Mouse (Mus musculus) small intestine, adult 2 months (tissue): ENCODE measurements around the gene Dis3. TPM values are rescaled to one million over a fixed set of nuclear protein-coding genes. Genes with fewer than 3 reads are reported as not detected.
"Not testable (repeated sequence)": the region's sequence is repeated elsewhere in the genome, so short reads cannot be mapped to it uniquely, and the experiment has no call there.

Experiments used
- H3K27ac ChIP-seq: fragments of 200-500 bp; 2 replicates; pipeline ENCODE4 v1.5.1; 2012; ENCODE audit warnings: low read depth, low read length, control low read depth, inconsistent platforms; ENCODE audit not compliant: insufficient read depth
- H3K27me3 ChIP-seq: fragments of 200-500 bp; 2 replicates; pipeline ENCODE4 v1.6.1; 2012; ENCODE audit warnings: mild to moderate bottlenecking, moderate library complexity, low read length, inconsistent platforms; ENCODE audit not compliant: control insufficient read depth, insufficient read depth
- H3K36me3 ChIP-seq: fragments of 200-500 bp; 2 replicates; pipeline ENCODE4 v1.6.1; 2012; ENCODE audit warnings: mild to moderate bottlenecking, low read length, control low read depth, inconsistent platforms; ENCODE audit not compliant: control insufficient read depth, insufficient read depth
- H3K4me1 ChIP-seq: fragments of 200-500 bp; 2 replicates; pipeline ENCODE4 v1.6.1; 2012; ENCODE audit warnings: low read length, inconsistent platforms, mixed read lengths; ENCODE audit not compliant: control insufficient read depth, insufficient read depth, insufficient read length
- H3K4me3 ChIP-seq: fragments of 200-500 bp; 2 replicates; pipeline ENCODE4 v1.5.1; 2012; ENCODE audit warnings: low read depth, mild to moderate bottlenecking, control low read depth, inconsistent platforms, low read length, moderate library complexity
- CTCF ChIP-seq: fragments of 200-500 bp; IDR thresholded peaks from 2 replicates; pipeline ENCODE4 v1.5.1; 2012; ENCODE audit warnings: low read depth, mild to moderate bottlenecking, control low read depth, inconsistent platforms, low read length, moderate library complexity, mixed read lengths; ENCODE audit not compliant: insufficient replicate concordance, insufficient read length; ENCODE audit errors: extremely low read depth
- POLR2A ChIP-seq: fragments of 200-500 bp; IDR thresholded peaks from 2 replicates; pipeline ENCODE4 v1.6.1; 2012; ENCODE audit warnings: low read depth, mild to moderate bottlenecking, control low read depth, inconsistent platforms, low read length, moderate library complexity
- WGBS: fragments of 180-500 bp; shearing (Covaris S2); methylation state at CpG from one replicate; pipeline ENCODE4 v1.1.7; 2018; 5-methylcytosine and 5-hydroxymethylcytosine counted together
- polyA plus RNA-seq: library from polyadenylated mRNA; depleted of rRNA; stranded (reverse); fragments of >200 nt; gene quantifications from 2 replicates; pipeline ENCODE4 v1.2.3, GENCODE M21; 2012

Gene Dis3
- polyA plus RNA-seq, 1 experiment: 2.5 TPM

DNA sequence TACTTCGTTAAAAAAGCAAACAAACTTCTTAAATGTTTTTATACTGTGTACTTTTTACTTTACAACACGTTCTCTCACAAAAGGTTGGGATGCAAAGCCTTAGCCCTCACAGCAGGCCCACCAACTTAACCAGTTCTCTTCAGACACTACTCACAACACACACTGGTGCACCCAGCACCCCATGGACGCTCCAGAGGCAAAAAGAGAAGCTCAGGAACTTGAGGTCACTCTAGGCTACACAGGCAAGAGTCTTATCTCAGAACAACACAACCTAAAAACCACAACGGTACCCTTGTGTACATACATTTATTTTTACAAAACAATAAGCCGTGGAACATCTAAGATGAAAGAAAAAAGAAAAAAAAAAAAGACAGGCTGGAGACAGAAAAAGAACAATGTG is 54.9 kb downstream of the Dis3 start:
- no peak overlapping the region for H3K4me3 ChIP-seq
- no peaks in the 10 kb centered on the region for H3K27me3 ChIP-seq
- TF ChIP-seq POLR2A (no peak), CTCF (no peak)
- peaks cover 2% of the 10 kb centered on the region; the same call in 1 of the 2 replicates for H3K4me1 ChIP-seq
- WGBS: 6% methylated on average over 5 of the region's 5 CpGs
- H3K27ac ChIP-seq: no peak overlapping the region
- H3K36me3 ChIP-seq: peaks cover 1% of the 10 kb centered on the region; the same call in 1 of the 2 replicates

DNA sequence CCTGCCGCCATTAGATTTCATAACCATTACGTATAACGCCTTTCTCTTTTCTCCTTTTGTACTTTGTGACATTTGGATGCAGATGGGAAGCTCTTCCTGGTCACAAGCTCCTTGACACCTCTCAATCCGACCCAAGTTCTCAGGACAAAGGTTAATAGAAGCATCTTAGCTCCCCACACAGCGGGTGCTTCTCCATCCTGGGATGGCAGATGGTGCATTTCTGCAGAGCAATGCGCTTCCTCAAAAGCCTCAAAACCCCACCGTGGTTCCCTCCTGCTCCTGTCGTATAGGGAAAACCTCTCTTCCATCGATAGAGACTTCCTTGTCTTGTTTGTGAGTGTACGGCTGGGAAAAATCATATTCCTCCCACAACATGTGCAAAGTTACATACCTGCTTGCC is 55.5 kb downstream of the Dis3 start:
- H3K4me1 ChIP-seq: peaks cover 2% of the 10 kb centered on the region; the same call in 1 of the 2 replicates
- no peak for TF ChIP-seq POLR2A
- TF ChIP-seq CTCF: no peak
- WGBS: 43% methylated on average over 10 of the region's 10 CpGs
- H3K27ac ChIP-seq: no peak overlapping the region
- H3K27me3 ChIP-seq: no peaks in the 10 kb centered on the region
- H3K36me3 ChIP-seq: peaks cover 1% of the 10 kb centered on the region; the same call in 1 of the 2 replicates
- H3K4me3 ChIP-seq: no peak overlapping the region

DNA sequence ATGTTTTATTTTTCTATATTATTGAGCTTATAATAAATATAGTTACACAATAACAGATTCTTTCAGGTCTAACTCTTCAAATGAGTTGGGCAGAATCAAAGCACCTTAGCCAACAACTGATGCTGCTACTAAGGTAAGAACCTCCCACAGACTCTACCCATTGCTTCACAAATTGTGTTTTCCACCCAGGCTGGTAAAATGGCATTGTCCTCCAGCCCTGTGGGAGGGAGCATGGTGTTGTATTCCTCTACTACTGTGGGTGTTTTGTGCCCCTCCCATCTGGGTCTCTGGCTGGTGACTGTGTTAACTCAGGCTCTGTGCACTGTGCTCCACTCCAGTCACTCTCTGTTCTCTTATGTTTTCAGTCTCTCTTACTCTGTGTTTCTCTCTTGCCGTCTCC is 56.1 kb downstream of the Dis3 start:
- peaks cover 2% of the 10 kb centered on the region; the same call in 1 of the 2 replicates for H3K4me1 ChIP-seq
- TF ChIP-seq POLR2A (no peak), CTCF (no peak)
- no peak overlapping the region for H3K27ac ChIP-seq
- H3K36me3 ChIP-seq: 0 out of 2 replicates have a peak, but pooled peaks cover 1% of the 10 kb centered on the region
- 73% methylated on average over 1 of the region's 1 CpGs for WGBS
- no peak overlapping the region for H3K4me3 ChIP-seq
- H3K27me3 ChIP-seq: no peaks in the 10 kb centered on the region

DNA sequence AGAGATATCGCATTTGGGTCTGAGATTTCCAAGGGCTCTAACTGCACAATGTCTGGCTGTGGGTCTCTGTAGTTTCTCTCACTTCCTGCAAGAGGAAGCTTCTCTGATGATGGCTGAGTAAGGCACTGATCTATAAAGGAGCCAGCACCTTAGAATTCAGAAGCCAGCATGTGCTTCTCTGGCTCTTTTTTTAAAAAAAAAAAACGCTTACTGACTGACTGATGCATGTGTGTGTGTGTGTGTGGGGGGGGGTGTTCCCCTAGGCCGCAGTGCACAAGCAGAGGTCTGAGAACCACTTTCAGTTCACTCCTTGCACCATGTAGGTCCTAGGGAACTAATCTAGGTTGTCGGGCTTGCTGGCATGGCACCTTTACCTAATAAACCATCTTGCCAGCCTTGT is 58.2 kb downstream of the Dis3 start:
- TF ChIP-seq CTCF: no peak
- no peak for TF ChIP-seq POLR2A
- Histone ChIP-seq H3K4me3 (no peak overlapping the region), H3K27ac (no peak overlapping the region), H3K36me3 (0 out of 2 replicates have a peak, but pooled peaks cover 1% of the 10 kb centered on the region), H3K27me3 (no peaks in the 10 kb centered on the region), H3K4me1 (peaks cover 2% of the 10 kb centered on the region; the same call in 1 of the 2 replicates)
- 60% methylated on average over 4 of the region's 4 CpGs for WGBS

DNA sequence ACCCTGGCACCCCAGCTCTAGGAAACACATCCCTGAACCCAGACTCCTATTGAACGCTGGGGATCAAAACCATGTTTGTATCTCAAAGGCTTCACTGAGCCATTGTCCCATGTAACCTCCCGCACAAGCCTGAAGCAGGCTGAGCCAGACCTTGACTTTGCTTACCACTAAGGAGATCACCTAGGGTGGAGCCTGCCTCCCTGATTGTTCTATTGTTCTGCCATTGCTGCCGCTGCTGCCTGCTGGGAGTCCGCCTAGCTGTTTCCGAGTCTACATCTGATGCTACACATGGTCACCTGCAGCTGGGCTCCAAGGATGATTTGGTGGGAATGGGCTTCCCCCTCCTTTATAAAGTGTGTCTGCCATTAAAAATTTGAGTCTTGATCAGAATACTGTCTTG is 60.3 kb downstream of the Dis3 start:
- not testable (repeated sequence) for H3K27ac ChIP-seq, H3K36me3 ChIP-seq, H3K27me3 ChIP-seq, H3K4me1 ChIP-seq, H3K4me3 ChIP-seq
- WGBS: 79% methylated on average over 5 of the region's 5 CpGs

DNA sequence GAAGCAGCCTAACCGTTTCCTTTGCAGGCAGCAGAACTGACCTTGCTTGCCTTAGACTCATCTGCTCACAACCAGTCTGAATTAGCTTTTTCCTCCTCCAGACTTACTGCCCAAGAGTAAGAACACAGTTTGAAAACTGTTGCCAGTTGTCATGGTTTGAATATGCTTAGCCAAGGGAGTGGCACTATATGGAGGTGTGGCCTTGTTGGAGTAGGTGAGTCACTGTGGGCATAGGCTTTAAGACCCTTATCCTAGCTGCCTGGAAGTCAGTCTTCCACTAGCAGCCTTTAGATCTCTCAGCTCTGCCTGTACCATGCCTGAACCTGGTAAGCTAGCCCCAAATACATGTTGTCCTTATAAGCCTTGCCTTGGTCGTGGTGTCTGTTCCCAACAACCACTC is 61.9 kb downstream of the Dis3 start:
- peaks cover 11% of the 10 kb centered on the region; the same call in 1 of the 2 replicates for H3K36me3 ChIP-seq
- no peak overlapping the region for H3K4me3 ChIP-seq
- 77% methylated on average over 2 of the region's 2 CpGs for WGBS
- no peaks in the 10 kb centered on the region for H3K27me3 ChIP-seq
- no peak for TF ChIP-seq CTCF
- TF ChIP-seq POLR2A: no peak
- no peak overlapping the region for H3K27ac ChIP-seq
- no peaks in the 10 kb centered on the region; the same call in 1 of the 2 replicates for H3K4me1 ChIP-seq

DNA sequence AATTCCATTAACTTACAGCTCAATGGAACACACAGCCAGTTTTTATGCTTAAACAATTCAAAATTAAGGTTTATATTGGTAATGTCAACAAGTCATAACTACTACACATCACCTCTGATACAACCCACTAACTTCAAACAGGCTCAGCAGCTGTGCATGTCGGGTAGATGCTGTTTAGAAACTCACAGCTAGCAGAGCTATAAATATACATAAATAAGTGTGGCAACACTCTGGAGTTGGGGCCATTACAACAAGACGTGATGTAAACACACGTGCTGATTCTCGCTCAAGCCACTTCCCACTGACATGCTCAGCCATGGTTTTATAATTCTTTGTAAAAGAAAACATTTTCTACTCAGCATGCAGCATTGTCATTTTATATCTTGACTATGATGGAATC is 63.5 kb downstream of the Dis3 start:
- 74% methylated on average over 4 of the region's 4 CpGs for WGBS
- Histone ChIP-seq H3K4me3 (no peak overlapping the region), H3K27me3 (no peaks in the 10 kb centered on the region), H3K27ac (no peak overlapping the region), H3K36me3 (peaks cover 11% of the 10 kb centered on the region; the same call in 1 of the 2 replicates), H3K4me1 (no peaks in the 10 kb centered on the region)
- TF ChIP-seq CTCF: no peak
- TF ChIP-seq POLR2A: no peak

DNA sequence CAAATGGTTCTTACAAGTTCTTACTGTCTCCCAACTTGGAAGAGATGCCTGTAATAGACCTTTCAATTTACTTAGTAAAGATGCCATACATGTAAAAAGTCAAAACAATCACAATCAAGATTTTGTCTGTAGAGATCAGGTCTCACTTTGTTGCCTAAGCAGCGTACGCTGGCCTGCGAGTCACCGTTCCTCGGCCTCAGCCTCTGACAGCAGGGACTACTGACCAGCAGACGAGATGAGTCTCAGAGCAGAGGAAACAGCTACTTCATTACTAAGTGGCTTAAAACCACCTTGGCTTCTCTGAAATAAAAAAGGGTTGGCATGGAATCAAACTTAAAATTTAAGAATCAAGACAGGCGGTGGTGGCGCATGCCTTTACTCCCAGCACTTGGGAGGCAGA is 64.7 kb downstream of the Dis3 start:
- H3K4me3 ChIP-seq, H3K27ac ChIP-seq, H3K27me3 ChIP-seq, H3K36me3 ChIP-seq, H3K4me1 ChIP-seq: not testable (repeated sequence)
- WGBS: 94% methylated on average over 8 of the region's 8 CpGs
